Mouse (Mus musculus): ENCODE results near the gene Mfsd6.
A peak's percentile ranks its signal among the peaks of the same experiment; 100 is the strongest.
"Not testable (repeated sequence)": the region's sequence is repeated elsewhere in the genome, so short reads cannot be mapped to it uniquely, and the experiment has no call there.

Gene Mfsd6

DNA sequence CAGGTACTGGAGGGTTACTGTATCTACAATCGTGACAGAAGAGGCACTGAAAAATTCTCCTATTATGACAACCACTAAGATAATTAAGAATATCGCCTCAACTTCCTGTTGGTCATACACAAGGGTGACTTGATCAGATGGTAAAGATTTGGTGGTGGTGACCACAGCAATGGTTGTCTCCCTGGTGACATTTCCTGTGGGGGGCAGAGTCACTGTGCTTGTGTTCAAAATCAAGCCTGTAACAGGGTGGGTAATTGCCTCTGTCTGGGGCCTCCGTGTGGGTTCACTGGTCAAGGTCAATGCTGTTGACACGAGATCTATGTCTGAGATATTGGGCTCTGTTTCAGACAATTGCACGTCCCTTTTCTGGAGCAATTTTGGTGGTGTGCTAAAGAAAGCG lies 18.5 kb downstream of the Mfsd6 start:
- no peak for DNase-seq (ENCODE audit: low spot score)

DNA sequence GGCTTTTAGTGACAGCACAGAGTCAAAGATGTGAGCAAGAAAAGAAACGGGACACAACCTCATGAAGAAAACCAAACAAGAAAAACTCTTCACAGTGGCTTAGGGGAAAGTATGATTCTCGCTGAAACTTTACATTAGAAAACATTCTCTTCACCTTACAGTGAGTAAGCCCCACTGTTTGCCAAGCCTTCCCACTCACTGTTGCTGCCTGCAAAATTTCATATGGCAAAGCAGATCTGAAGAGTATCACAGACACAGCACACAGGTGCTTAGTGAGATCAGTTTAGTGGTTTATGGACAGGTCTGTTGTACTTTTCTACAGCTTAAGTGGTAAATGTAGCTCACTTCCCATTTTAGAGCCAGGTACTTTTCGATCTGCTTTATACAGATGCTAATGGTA lies 20.2 kb downstream of the Mfsd6 start:
- DNase-seq (ENCODE audit: low spot score): no peak

DNA sequence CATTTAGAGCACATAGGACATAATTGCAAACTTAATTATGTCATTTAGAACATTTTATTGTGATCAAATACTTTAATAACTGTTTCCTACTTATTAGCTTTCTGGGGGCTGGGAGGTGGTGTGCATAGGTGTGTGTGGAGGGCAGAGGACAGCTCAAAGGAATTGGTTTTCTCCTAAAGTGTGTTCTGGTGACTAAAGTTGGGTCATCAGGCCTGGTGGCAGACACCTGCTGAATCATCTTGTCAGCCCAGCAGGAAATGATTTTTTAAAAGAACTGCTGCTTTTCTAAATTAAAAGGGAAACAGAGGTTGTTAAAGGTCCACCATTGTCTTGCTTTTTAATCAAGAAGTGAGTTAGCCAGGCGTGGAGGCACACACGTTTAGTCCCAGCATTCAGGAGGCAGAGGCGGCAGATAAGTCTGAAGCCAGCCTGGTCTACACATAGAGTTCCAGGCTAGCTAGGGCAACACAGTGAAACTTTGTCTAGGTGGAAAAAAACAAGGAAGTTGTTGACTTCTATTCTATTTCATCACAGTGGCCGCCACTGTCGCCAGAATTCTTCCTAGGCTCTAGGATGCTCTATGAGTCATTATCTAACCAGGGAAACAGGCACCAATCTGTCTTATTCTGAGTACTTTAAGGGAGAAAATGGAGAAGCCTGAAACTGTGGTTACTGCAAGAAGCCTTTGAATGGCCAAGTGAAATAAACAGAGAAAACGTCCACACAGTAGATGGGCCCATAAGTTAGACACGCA lies 24.3 kb downstream of the Mfsd6 start:
- no peak for DNase-seq (ENCODE audit: low spot score)

DNA sequence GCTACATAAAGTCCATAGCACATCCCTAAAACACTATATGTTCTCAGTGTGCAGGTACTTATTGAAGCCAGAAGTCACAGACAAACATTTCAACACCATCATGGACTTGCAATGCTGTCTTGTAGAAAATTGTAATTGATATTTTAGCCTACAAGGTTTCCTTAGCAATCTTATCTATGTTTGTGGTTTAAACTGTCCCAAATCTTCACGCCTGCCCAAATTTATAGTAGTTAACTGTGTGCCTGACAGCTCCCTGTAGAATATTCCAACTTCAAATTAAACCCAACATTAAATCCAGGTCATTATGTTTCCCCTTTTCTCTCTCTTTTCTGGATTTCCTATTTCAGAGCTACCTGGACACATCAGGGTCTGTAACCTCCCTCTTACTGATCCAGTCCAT lies 25.3 kb downstream of the Mfsd6 start:
- no peak for DNase-seq (ENCODE audit: low spot score)

DNA sequence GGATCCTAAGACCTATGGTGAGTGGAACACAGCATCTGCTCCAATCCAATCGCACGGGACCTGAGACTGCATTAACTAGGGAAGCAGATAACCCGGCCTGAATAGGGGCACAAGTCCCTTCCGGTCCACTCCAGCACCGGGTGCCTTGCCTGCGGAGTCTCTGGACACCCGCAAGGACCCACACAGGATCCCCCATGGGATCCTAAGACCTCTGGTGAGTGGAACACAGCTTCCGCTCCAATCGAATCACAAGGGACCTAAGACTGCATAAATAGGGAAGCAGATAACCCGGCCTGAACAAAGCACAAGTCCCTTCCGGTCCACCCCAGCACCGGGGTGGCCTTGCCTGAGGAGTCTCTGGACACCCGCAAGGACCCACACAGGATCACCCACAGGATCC lies 32.8 kb downstream of the Mfsd6 start:
- DNase-seq (ENCODE audit: low spot score): not testable (repeated sequence)

DNA sequence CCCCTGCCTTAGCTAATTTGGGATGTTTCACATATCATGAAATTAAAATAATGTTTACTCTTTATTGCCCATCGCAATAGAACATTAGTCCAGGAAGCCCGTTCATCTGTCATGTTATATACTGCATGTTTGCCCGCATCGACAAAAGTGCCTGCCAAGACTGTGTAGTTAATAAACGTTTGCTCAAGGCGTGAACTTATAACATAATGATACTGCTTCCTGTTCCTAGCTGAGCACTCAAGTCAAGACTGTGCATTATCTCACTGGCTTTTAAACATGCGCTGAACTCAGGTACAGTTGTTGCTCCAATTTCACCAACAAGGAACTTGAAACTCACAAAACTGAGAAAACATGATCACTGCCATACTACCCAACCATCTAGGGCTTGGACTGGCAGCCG lies 39.6 kb downstream of the Mfsd6 start:
- no peak for DNase-seq (ENCODE audit: low spot score)

DNA sequence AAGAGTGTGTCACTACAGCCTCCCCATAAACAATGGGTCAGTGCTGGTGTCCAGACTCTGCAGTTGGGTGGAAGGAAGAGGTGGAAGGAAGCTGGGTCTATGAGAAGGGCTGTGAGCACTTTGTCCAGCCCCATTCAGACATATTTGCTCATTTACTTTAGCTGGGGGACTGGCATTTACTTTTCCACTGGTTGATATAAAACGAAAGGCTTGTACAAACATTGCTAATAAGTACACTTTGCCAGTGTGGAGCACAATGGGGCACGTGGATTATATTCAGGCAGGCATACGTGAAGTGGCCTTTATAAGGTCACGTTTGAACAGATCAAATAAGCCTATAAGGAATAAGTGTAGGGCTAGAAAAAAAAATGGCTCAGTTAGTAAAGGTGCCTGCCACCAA lies 43.7 kb downstream of the Mfsd6 start:
- DNase-seq (ENCODE audit: low spot score): no peak

DNA sequence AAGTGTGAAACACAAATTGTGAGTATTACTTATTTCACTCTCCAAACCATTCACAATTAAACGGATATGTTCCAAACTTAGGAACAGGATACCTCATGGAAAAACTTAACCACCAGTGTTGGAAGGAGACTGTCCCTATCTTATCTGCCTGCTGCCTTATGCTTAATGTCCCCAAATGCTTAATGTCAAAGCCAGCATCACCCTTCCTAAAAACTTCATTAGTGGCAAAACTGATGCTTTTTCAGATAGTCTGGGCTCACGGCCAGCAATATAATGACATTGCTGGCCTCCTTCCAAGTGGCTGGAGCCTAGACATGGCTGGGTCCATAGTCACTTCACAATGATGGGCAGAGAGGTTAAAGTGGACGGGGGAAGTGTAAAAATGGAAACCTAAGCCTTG lies 50.6 kb downstream of the Mfsd6 start:
- DNase-seq (ENCODE audit: low spot score): no peak

DNA sequence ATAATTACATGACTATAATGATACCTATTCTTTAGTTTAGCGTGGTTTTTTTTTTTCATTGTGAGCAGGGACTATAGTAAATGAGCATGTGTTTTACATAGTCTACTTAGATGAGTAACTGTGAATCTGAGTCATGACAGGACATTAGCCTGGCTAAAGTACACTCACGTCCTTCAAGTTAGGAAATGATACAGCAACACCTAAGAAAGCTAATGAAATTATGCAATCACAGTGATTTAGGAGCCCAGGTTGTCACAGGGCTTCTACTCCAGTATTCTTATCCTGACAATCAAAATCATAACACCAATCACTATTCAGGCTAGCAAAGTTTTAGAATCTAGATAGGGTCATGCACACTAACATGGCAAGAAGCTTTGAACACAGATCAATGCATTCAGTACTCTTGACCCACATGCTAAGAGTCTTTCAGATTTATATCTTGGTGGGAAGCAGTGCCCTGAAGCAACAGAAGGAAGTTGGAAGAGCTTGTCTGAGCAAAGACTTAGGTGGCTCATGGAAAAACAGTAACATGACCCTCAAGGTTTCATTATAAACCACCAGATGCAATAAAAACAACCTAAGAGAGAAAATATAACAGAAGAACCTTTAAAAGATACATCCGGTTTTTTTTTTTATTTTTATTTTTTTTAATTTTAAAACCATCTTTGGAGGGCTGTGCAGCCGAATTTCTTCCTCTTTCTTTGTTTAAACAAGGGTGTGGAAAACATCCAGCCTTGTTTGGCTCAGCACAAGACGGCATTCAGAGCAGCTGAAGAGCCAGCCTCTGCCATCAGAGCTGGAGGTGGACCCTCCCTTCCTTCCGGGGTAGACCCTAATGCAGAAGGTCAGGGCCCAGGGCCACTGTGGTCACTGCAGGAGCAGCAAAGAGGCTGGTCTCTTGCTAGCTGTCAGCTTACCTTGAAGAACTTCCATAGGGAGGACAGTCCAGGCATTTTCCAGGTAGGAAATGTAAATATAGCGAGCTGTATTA lies 51.4 kb downstream of the Mfsd6 start:
- no peak for DNase-seq (ENCODE audit: low spot score)

DNA sequence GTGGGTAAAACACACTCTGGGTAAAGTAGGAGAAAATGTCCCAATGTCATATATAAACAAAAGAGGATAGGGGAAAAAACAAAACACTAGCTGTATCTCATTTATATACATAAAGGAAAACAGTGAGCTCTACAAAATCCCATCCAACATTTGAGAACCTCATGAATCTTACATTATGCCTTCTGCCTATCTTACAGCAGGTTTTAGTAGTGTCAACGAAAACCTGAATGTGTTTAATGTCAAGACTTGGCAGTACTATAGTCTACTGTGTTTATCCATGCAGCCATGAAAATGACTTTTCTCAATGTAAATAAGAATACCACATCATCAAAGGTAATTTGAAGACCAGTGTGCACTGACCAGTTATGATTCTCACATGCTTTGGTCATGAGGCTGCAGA lies 57.3 kb downstream of the Mfsd6 start:
- DNase-seq (ENCODE audit: low spot score): no peak

DNA sequence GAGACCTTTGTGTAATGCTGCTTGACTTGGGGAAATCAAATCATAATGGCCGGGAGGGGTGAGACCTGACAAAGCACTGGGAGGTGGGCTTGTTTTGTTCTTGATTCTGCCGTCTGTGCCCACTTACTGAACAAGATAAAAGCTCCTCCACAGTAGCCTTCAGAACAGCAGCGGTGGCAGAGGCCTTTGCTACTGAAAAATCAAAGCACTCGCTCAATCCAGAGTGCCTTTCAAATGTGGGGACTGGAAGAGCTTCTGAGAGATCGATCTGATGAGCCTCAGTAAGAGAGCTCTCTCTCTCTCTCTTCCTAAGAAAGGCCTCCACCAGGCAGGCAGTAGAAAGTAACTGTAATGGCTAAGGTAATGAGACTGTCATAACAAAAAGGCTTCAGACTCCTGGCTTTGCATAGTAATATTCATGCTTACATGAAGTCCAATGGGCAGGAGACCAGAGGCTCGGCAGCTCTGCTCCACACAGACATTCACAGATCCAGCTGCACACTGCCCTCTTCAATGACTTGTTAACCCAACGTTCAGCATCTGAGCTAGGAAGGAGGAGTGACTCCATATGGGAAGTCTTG lies 58.4 kb downstream of the Mfsd6 start:
- DNase-seq (ENCODE audit: low spot score): no peak

DNA sequence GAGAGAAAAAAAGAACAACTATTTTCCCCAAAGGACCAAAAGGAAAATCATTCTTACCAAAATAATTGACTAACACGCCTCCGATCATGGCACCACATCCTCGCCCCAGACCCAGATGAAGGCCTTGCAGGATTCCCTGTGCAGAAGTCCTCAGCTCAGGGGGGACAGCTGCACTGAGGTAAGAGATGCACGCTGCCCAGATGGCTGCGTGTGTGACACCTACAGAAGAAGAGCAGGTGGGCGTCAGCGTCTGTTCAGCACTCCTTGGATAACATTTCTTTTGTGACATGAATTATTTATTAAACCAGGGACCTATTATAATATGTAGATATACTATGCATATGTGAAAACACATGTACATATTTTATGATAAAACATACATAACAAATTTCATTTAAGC lies 64.0 kb downstream of the Mfsd6 start:
- no peak for DNase-seq (ENCODE audit: low spot score)

DNA sequence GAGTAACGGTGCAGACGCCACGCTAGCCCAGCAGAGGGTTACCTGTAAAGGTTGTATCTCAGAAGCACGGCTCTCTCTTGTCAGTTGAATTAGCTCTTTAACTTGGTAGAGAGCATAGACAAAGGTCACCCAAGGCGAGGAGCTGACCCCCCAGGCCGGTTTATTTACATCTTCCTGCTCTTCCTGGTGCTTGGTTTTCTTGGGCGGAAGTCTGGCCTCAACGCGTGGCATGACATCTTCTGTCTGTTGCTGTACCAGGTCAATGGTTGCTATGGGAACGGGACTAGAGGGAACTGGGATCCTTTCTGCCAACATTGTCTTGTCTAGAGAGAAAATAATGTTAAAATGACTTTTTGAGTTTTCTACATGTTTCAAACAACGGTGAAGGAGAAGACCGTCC lies 66.5 kb downstream of the Mfsd6 start:
- no peak for DNase-seq (ENCODE audit: low spot score)

DNA sequence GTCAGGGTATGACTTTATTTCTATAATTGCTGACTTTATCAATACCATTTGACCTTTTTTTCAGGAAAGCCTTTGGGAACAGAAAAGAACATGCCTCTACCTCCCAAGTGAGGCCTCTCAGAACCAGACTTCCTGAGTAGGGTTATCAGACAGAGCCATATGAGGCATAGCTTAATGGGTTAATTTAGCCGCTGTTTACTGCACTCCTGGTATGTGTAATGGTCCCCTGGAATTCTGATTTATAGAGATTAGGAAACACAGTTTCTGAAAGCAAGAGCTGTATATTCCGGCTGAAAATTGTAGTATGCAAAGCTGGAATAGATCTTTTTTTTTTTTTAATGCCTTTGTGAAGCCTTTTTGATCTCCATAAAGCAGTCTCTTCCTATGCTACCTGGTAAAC lies 67.0 kb downstream of the Mfsd6 start:
- DNase-seq (ENCODE audit: low spot score): no peak

DNA sequence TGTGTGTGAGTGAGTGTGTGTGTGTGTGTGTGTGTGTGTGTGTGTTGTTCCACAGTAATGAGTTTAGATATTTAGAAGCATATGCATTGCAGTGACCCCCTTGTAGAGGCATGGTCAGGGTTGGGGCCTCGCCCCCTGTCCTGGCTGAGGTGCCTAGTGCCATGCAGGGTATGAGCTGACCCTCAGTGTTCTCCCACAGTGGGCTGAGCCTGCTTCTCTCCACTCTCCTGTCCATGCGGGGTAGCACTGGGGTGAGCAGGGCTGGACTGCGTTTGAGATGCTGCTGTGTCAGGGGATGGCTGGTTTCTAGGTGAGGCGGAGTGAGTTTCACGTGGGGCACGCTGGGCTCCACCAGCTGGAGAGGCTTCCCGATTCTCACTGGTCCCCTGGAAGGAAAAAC lies 69.1 kb downstream of the Mfsd6 start:
- no peak for DNase-seq (ENCODE audit: low spot score)

DNA sequence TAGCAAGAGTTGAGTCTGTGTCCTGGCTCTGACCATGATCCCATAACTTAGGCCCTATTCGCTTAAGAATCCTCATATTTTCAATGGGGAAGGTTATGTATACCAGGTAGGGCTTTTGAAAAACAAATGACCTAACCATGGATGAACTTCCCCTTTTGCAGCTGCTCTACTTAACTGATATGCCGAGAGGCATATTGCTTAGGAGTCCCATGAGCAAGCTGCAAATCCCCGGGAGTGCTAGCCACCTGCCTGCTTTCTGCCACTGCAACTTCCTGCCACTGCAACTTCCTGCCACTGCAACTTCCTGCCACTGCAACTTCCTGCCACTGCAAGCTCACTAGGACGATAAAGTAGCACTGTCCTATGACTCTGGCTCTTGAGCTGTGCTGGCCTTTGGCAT lies 72.1 kb downstream of the Mfsd6 start:
- no peak for DNase-seq (ENCODE audit: low spot score)

DNA sequence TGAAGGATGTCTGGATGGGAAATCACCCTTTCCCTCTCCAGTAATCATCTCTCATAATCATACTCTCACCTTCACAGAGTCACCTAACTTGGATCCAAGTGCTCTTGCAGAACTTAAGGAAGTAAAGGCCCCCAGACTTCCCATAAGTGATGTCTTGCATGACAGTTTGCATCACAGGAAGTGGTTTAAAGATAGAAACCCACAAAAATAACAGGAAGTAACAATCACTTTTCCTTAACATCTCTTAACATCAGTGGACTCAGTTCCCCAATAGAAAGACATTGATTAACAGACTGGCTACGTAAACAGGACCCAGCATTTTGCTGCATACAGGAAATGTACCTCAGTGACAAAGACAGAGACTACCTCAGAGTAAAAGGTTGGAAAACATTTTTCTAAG lies 73.9 kb downstream of the Mfsd6 start:
- no peak for DNase-seq (ENCODE audit: low spot score)

DNA sequence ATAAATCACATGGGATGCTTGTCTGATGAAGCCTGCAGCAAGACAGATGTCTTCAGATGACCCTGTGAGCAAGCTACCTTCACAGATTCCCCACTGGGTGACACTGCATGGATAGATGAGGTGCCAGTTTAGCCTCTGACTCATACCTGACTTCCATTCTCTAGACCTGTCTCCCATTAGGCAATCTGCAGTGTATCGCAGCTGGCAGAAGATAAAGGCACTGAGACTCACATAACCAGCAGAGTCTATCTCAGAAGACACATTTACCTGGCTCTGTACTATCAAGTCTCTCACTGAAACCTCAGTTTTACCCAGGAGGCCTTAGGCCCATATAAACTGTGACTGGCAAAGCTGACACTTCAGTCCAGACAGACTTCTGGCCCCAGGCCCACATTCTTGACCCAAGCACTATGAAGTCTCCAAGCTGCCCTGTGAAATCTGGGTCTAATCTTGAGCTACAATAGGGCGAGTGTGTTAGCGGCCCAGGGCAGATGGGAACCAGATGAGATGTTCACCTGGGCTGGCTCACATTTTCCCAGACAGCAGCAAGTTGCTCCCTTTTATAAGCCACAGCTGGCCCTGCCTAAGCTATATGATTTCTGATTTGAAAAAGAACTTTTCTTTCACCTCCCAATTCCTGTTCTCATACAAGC lies 74.5 kb downstream of the Mfsd6 start:
- DNase-seq (ENCODE audit: low spot score): no peak

DNA sequence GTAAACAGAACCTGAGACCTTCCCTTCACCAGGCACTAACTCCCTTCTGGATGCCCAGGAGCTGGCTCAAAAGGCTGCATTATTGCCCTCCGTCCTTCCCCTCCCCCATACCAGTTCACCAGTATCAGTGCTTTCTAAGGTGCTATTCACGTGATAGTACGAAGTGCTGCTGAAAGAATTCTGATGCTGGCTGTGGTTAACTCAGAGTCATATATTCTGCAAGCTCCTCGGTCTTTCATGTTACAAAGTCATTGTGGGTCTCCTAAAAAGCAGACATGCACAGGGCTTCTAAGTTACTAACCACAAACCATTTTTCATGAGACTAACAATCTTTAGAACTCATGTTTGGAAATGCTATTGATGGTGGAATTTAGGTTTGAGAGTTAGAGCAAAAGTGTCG lies 77.2 kb downstream of the Mfsd6 start:
- DNase-seq (ENCODE audit: low spot score): no peak

DNA sequence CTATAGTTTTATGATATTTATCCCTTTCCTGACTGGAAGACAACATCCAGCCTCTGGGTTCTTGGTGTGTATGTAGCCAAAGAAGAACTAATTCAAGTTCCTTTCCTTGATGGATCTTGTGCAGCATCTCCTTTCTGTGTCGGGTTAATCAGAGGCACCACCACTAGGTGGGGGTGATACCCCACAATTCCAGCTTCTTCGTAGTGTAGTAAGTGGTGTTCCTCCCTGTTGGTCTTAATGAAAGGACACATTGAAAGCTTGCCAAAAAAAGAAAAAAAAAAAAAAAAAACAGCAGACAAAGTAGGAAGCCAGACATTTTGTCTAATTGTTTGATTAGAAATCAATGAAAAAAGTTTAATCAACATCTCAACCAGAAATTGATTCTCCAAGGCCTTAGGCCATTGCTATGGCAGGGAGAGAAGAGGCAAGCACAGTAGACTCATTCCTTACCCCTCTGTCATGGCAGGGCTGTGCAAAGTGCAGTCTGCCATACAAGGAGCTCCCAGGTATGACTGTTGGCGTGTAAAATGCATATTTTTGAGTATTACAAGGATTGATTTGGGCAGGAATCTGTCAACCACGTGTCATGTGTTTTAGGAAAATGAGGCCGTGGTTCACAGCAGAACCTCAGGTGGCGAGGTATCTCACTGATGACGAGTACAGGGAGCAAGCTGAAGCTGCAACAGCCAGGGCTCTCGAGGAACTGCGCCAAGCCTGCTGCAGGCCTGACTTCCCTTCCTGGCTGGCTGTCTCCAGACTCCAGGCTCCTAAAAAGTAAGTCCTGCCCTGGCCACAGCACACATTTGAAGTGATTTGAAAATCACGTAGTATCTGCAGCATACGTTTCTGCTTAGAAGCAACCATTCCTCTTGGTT lies 78.9 kb downstream of the Mfsd6 start:
- peak; percentile 44 for DNase-seq (ENCODE audit: low spot score)

DNA sequence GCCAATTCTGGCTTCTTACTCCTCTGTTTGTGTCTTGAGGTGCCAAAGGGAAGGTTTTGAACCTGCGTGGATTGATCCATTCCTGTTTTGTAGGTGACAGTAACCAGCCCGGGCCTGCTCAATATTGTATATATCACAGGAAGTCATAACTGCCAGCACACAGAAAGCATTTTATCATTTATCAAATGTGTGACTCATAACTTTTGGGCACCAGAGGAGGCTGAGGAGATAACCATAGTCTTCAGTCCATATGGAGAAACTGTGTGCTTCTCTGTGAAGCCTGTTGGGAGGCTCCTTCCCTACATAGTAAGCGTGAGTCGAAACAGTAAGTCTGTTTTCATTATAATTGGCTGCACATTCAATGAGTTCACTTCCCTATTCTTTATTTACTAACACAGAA lies 86.5 kb downstream of the Mfsd6 start:
- no peak for DNase-seq (ENCODE audit: low spot score)

DNA sequence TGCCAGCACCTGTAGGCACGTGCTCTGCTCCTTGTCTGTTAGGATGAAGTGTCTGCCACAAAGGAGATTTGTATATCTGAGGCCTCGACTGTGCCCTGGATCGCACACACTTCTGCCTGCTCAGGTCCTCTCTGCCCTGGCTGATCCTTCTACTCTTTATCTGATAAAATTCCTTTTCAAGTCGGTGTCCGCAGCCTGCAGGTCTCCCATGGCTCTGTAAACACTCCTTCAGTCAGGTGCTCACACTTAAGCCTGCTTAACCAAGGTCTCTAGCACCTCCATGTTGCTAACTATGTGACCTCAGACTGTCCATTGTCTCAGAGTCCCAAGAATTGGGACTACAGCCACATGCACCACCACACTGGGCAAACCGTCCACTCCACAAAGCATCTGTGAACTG lies 87.0 kb downstream of the Mfsd6 start:
- DNase-seq (ENCODE audit: low spot score): no peak
